Mouse (Mus musculus): ENCODE measurements around the gene Lpar2. TPM values are rescaled to one million over a fixed set of nuclear protein-coding genes. Genes with fewer than 3 reads are reported as not detected.

Gene Lpar2
- total RNA-seq (2021) = under 1 TPM; 0.22 to 0.31 TPM
- long read RNA-seq, experiment 1 = 0 reads
- long read RNA-seq, experiment 2 = 0 reads

DNA sequence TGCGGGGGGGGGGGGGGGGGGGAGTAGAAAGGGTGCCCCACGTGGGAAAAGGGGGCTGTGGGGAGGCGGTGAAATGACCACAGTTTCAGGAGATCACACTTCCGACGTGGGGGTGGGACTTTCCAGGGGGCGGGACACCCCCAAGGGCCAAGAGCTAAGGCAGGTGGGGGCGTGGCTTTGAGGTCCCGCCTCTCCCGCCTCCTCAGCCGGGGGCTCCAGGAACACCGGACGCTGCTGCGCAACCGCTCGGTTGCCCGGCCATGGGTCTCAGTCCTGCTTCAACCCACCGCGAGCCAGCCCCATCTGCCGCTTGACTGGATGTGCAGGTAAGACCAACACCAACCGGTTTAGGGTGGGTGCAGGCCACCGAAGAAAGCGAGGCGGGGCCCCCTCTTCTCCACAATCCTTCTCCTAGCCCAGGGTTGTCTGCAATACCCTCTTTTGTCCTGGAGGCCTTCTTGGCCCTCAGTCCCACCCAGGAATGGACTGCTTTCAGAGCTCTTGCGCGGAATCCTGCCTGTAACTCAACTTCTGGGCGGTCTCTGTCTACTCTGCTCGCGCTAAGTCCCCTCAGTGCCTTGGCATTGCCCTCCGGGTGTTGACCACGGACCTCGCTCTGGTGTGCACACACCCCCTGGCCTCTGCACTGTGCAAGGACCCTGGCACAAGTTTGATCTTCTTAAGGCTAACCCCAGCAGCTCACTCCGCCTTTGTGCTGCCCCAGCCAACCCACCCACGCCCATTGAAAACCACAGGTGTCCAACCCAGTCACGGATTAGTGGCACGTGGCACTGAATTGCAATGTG is at the start of gene Lpar2:
Gene Lpar2 (plus strand): TSS at position 44 of the 806 bp plus-strand sequence.
- no peak for DNase-seq (ENCODE audit: low spot score in 2 of 2)

DNA sequence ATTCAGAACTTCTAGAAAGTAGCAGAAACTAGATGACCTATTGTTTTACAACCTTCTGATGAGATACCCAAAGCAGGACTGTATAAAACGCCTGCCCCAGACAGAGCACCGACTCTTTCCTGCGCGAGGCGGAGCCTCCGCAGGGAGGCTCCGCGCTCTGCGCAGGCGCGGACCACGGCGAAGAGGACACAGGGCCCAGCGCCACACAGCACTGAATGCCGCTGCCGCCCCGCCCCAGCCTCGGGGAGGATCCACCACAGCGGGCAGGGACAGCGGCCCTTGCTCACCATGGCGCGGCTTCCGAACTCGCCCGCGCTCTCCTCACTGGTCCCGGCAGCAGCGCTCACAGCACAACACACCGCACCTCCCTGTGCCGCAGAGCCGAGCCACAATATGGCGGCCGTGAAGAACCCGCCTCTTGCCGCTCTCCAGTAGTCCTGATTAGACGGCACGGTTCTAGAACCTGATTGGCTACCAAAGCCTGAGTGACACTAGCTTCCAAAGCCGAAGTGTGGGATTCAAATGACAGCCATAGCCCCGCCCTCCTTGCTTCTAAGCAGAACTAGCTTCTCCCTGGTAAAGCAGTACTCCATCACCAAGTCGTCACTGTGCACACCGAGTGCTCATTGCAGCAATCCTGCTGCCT is 47.6 kb upstream of the Lpar2 start, which contains the start of gene Gm20422:
Gene Gm20422 (minus strand): TSS at position 384 of the 646 bp plus-strand sequence.
- DNase-seq (ENCODE audit: low spot score in 2 of 2) = peak; percentile 66 to 85

- no peak for DNase-seq (ENCODE audit: low spot score in 2 of 2)
Observed at GRCm38 (mm10) chr8:69775149-69775534, 47.1 kb upstream of the Lpar2 start.

DNA sequence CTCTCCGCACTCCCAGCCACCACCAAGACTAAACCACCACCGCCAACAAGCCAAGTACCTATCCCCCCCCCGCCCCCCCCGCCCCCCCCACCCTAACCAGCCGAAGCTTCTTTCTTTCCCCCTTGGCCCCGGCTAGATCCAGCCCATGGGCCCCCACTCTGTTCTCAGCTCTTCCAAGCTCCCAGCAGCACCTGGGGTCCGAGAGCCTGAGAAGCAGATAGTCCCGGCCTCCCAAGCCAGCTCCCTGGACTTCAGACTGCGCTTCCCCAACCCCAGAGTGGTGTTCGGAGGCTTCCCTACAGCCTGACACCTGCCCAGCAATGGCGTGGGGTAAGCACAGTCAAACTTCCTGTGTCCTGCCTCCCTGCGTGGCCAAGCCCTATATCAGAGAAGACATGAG is 45.1 kb upstream of the Lpar2 start:
- DNase-seq (ENCODE audit: low spot score in 2 of 2) = no peak

DNA sequence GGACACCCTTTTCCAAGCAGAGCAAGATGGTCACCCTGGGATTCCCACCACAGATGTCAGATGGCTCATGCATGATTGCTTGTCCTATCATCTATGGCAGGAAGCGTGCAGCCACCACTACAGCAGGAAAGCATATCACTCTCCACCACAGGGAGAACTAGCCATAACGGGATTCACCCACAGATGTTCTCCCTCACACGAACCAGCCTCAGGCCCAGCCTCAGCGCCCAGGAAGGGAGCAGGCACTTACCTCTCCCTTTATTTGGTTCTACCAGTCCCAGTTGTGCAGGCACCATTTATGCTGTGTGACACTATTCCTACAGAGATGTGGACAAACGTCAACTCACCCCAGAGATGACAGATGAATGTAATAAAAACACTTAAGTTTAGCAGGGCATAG is 33.1 kb upstream of the Lpar2 start:
- DNase-seq (ENCODE audit: low spot score in 2 of 2) = no peak

DNA sequence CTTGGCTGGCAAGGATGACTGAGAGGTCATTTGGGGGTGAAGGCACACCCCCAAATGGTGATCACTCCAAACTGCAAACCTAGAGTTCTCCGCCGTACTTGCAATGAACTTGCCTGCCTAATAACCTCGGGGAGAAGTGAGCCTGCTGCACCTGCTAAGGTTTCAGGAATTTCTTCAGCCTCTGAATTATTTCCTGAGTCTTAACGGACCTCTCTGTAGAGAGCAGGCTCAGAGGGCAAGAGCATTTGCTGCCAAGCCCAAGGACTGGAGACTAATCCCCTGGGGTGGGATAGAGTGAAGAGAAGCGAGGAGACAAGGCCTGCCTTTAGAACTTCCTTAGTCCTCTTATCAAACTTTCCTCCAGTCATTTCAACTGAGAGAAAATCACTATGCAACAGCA is 32.5 kb upstream of the Lpar2 start:
- DNase-seq (ENCODE audit: low spot score in 2 of 2) = no peak

DNA sequence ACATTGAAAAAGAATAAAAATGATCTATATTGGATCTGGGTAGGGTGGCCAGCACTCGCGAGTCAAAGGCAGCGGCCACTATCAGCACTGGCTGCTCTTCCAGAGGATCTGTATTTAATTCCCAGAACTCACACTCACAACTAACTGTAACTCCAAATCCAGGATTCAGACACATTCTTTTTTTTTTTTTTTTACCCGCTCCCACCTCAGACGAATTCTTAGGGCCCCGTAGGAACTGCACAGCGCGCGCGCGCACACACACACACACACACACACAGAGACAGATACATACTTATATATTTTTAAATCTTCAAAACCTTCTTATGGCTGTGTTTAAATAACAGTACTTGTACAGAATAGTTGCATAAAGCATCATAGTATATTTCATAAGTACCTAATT is 31.9 kb upstream of the Lpar2 start:
- DNase-seq (ENCODE audit: low spot score in 2 of 2) = no peak

- peak; percentile 78 to 90 for DNase-seq (ENCODE audit: low spot score in 2 of 2)
Observed at GRCm38 (mm10) chr8:69790773-69791367, 31.4 kb upstream of the Lpar2 start, which contains the start of the genes Atp13a1 and Zfp866. TSS of gene Atp13a1 (plus strand) at chr8:69791163. TSS of gene Zfp866 (minus strand) at chr8:69791178.

DNA sequence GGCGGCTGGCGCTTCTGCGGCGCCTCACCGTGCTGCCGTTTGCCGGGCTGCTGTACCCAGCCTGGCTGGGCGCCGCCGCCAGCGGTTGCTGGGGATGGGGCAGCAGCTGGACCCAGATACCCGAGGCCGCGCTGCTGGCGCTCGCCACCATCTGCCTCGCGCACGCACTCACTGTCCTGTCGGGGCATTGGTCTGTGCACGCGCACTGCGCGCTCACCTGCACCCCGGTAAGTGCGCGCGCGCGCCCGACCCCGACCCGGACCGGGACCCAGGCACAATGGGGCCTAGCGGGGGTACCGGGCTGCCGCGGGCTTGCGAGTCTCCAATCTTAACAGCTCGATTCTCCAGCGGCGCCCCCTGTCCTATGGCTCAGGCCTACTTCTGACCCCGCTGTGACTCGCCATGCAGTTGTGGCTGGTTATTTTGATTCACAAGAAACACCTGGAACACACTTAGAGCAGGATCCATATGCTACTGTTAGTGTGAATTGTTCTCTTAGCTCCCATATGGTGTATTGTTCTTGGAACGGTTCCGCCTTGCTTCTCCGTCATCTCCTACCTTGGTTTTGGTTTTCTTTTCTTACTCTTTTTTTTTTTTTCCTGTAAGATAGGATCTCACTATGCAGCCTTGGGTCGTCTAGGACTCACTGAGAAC is 30.7 kb upstream of the Lpar2 start:
- DNase-seq (ENCODE audit: low spot score in 2 of 2) = no peak

DNA sequence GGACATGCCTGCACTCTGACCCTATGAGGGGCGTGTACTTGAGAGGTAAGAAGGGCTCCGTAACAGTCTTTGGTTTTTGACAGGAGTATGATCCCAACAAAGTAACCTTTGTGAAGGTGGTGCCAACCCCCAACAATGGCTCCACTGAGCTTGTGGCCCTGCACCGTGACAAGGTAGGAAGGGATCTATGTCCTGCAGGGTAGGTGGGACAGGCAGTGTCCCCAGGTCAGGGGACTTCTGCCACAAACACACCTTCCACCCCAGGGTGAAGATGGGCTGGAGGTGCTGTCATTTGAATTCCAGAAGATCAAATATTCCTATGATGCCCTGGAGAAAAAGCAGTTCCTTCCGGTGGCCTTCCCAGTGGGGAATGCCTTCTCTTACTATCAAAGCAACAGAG is 28.6 kb upstream of the Lpar2 start:
- no peak for DNase-seq (ENCODE audit: low spot score in 2 of 2)

DNA sequence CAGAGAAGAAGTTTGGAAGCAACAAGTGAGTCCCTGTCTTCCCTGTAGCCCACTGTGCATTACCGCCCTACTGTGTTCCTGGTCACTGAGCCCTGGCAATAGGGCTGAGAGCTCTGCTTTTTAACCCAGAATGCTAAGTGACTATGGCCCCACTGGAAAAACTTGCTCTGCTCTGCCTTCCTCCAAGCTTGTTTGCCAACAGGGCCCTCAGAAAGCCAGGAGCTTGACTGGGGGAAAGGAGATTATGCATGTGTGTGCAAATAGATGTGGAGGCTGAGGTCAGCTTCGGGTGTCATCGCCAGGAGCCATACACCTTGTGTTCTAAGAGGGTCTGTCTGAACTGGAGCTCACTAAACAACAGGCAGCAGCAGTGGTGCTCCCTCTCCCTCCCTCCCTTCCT is 28.1 kb upstream of the Lpar2 start:
- DNase-seq (ENCODE audit: low spot score in 2 of 2) = no peak

- DNase-seq (ENCODE audit: low spot score in 2 of 2) = no peak
Observed at GRCm38 (mm10) chr8:69794901-69795300, 27.3 kb upstream of the Lpar2 start.

- DNase-seq (ENCODE audit: low spot score in 2 of 2) = no peak
Observed at GRCm38 (mm10) chr8:69796721-69797345, 25.4 kb upstream of the Lpar2 start.

DNA sequence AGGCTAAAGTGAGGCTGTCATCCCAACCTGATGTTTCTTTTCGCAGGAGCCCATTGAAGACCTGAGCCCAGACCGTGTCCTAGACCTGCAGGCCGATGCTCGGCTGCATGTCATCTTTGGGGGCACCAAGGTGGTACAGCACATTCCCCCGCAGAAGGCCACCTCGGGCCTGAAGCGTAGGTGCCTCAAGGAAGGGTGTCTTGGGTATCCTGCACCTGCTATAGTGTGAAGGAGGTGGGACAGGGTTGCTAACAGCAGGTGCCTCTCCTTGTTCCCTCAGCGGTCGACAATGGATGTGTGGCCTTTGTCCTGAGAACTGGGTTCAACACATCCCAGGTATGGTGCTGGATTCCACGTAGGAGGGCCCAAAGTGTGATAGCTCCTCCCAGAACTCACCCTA is 24.6 kb upstream of the Lpar2 start:
- no peak for DNase-seq (ENCODE audit: low spot score in 2 of 2)

DNA sequence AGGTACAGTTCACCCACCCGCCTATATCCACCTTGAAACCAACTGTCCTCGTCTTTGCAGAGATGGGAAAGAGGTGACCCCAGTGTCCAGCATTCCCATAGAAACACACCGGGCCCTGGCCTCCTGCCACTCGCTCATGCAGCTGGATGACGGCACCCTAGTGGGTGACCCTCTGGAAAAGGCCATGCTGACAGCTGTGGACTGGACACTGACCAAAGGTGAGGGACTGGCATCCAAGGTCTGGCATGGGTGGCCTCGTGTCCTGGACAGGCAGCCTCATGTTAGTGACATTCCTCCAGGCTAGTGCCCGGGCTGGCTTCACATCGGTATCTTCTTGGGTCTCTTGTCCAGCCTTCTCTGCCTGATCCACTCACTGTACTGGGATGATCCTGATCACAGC is 23.0 kb upstream of the Lpar2 start:
- no peak for DNase-seq (ENCODE audit: low spot score in 2 of 2)

DNA sequence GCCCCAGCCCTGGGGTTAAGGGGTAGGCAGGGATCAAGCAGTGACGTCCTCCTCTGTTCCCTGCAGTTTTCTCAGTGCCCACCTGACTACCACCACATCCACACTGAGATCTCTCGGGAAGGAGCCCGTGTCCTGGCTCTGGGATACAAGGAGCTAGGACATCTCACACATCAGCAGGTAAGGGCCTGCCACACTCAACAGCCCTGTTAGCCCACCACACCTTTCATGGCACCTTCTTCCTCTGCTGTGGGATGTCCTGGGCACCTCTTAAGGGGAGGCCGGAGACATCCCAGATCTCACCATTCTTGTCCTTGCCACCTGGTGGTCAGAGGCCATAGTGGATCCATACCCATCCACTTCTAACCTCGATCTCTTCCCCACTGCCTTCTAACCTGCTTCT is 22.3 kb upstream of the Lpar2 start:
- DNase-seq (ENCODE audit: low spot score in 2 of 2) = no peak

DNA sequence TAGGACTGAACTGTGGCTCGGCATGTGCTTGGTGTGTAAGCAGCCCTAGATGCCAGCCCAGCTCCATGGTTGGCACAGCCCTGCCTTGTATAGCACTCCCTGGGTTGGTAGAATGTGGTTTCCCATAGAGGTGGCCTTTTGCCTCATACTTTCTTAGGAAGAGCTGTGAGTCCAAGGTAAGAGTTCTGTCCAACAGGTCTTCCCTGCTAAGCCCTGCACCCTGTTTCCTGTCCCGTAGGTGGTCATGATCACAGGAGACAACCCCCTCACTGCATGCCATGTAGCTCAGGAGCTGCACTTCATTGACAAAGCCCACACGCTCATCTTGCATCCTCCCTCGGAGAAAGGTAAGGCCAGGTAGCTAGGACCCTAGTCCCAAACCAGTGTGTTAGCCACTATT is 20.4 kb upstream of the Lpar2 start:
- no peak for DNase-seq (ENCODE audit: low spot score in 2 of 2)

- DNase-seq (ENCODE audit: low spot score in 2 of 2) = no peak
Observed at GRCm38 (mm10) chr8:69802216-69802615, 20.0 kb upstream of the Lpar2 start.

DNA sequence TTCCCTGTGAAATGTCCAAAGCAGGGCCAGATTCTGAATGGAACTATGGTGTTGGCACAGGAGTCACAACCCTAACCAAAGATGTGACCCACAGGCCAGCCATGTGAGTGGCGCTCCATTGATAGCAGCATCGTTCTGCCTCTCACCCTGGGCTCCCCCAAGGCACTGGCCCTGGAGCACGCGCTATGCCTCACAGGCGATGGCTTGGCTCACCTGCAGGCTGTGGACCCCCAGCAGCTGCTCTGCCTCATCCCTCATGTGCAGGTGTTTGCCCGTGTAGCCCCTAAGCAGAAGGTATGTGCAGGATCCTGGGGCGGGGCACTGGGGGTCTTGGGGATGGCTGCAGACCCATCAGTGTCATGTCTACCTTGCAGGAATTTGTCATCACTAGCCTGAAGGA is 18.9 kb upstream of the Lpar2 start:
- peak in 1 of 2 experiments; percentile 12 for DNase-seq (ENCODE audit: low spot score in 2 of 2)

- DNase-seq (ENCODE audit: low spot score in 2 of 2) = peak in 1 of 2 experiments; percentile 8
Observed at GRCm38 (mm10) chr8:69804537-69804936, 17.7 kb upstream of the Lpar2 start.

GRCm38 (mm10) chr8:69805086-69805485 is 17.1 kb upstream of the Lpar2 start:
- no peak for DNase-seq (ENCODE audit: low spot score in 2 of 2)
